Mouse (Mus musculus) stomach, postnatal 0 days (tissue): ENCODE measurements around the gene Gm10803. TPM values are rescaled to one million over a fixed set of nuclear protein-coding genes. Genes with fewer than 3 reads are reported as not detected.

Experiments
- ATAC-seq: fragments of 200-750 bp; cut with Nextera tagmentation; 2 replicates; pipeline ENCODE4 v1.8.0; 2017; ENCODE audit not compliant: low FRiP score, low TSS enrichment
- DNase-seq: peaks from one replicate; pipeline ENCODE4 v3.0.0-alpha.2; 2016; ENCODE audit warnings: low spot score
- H3K27ac ChIP-seq: fragments of 300-500 bp; sonication (generic); replicated peaks from 2 replicates; pipeline ENCODE4 v1.5.1; 2014; ENCODE audit warnings: mild to moderate bottlenecking, control low read depth
- H3K27me3 ChIP-seq: fragments of 300-500 bp; sonication (generic); 2 replicates; pipeline ENCODE4 v1.6.1; 2014; ENCODE audit warnings: low read length; ENCODE audit not compliant: control insufficient read depth, insufficient read depth
- H3K36me3 ChIP-seq: fragments of 300-500 bp; sonication (generic); 2 replicates; pipeline ENCODE4 v1.6.1; 2014; ENCODE audit warnings: low read length, mixed read lengths; ENCODE audit not compliant: control insufficient read depth, insufficient read depth
- H3K4me1 ChIP-seq: fragments of 300-500 bp; sonication (generic); replicated peaks from 2 replicates; pipeline ENCODE4 v1.6.1; 2014; ENCODE audit warnings: antibody characterized with exemption; ENCODE audit not compliant: control insufficient read depth, insufficient read depth
- H3K4me2 ChIP-seq: fragments of 300-500 bp; sonication (generic); replicated peaks from 2 replicates; pipeline ENCODE4 v1.6.1; 2014; ENCODE audit warnings: low read depth, mild to moderate bottlenecking, control low read depth, moderate library complexity
- H3K4me3 ChIP-seq: fragments of 300-500 bp; sonication (generic); 2 replicates; pipeline ENCODE4 v1.5.1; 2014; ENCODE audit warnings: low read depth, low read length, control low read depth
- H3K9ac ChIP-seq: fragments of 300-500 bp; sonication (generic); 2 replicates; pipeline ENCODE4 v1.6.1; 2014; ENCODE audit warnings: mild to moderate bottlenecking, low read length, control low read depth, mixed read lengths
- H3K9me3 ChIP-seq: fragments of 300-500 bp; sonication (generic); 2 replicates; pipeline ENCODE4 v1.6.1; 2016; ENCODE audit warnings: low read length; ENCODE audit not compliant: control insufficient read depth
- CTCF ChIP-seq: IDR thresholded peaks from 2 replicates; pipeline ENCODE4 v1.5.1; 2016; ENCODE audit warnings: antibody characterized with exemption, low read depth, mild to moderate bottlenecking, moderate library complexity
- EP300 ChIP-seq: optimal IDR thresholded peaks from 2 replicates; pipeline ENCODE3; 2016; ENCODE audit warnings: antibody characterized with exemption
- WGBS: fragments of 180-500 bp; shearing (Covaris S2); extraction: QIAGEN DNeasy Blood & Tissue Kit; methylation state at CpG from one replicate; pipeline ENCODE4 v1.1.7; 2014; 5-methylcytosine and 5-hydroxymethylcytosine counted together
- polyA plus RNA-seq: library from polyadenylated mRNA; unstranded; fragments of >200 nt; fragmentation: Nextera tagmentation; extraction: Ambion mirVana; gene quantifications from 2 replicates; pipeline ENCODE4 v1.2.1, GENCODE M21; 2015

Gene Gm10803
- polyA plus RNA-seq, 1 experiment from 2014 or later: not detected

GRCm38 (mm10) chr2:93522005-93522404 lies 38.4 kb upstream of the Gm10803 start:
- no peaks in the 10 kb centered on the region for H3K36me3 ChIP-seq
- TF ChIP-seq CTCF: no peak
- no peak for TF ChIP-seq EP300
- H3K27me3 ChIP-seq: no peaks in the 10 kb centered on the region
- no peaks in the 10 kb centered on the region for H3K4me1 ChIP-seq
- WGBS: 55% methylated on average over 16 of the region's 16 CpGs
- H3K4me2 ChIP-seq: no peak overlapping the region
- no peaks in the 10 kb centered on the region for H3K9me3 ChIP-seq
- H3K9ac ChIP-seq: no peak overlapping the region
- H3K27ac ChIP-seq: no peak overlapping the region
- H3K4me3 ChIP-seq: no peak overlapping the region
- ATAC-seq (no peak), DNase-seq (no peak)

DNA sequence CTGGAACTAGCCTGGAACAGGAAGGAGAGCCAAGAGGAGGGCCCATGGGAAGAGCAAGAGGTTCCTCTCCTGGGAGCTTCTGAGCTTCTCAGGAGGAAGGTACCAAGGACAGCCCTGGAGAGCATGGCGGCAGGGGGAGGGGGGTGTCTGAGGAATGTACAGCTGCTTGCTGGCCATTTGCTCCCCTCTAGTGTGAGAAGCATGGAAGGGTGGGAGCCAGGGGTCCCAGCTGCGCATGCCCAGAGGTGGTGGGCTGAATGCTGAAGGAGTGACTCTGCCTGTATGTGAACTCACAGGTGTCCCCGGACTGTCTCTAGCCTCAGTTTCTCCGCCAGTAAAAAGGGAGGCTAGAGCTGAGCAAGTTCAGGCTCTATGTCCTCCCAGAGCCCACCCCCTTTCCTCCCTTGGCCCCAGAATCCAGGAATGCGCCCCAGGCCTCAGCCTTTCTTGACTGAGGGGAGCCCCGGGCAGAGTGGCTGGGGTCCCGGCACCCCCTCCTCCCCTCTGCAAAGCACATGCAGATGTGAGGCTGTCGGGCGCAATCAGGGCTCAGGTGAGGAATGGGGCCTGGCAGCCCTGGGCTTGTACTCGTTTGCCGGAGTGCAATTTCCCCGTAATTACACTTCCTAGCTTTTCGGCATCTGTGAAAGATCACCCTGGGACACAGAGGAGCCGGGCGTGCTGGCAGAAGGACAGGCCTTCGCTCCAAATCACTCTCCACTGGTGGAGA lies 35.2 kb upstream of the Gm10803 start:
- TF ChIP-seq CTCF: no peak
- no peak for TF ChIP-seq EP300
- H3K27ac ChIP-seq: no peak overlapping the region
- H3K9ac ChIP-seq: no peak overlapping the region
- H3K4me1 ChIP-seq: no peaks in the 10 kb centered on the region
- no peak overlapping the region for H3K4me3 ChIP-seq
- no peak overlapping the region for H3K4me2 ChIP-seq
- 71% methylated on average over 15 of the region's 16 CpGs for WGBS
- no peak for DNase-seq
- no peaks in the 10 kb centered on the region for H3K9me3 ChIP-seq
- no peaks in the 10 kb centered on the region for H3K36me3 ChIP-seq
- no peaks in the 10 kb centered on the region for H3K27me3 ChIP-seq
- 0 out of 2 replicates have a peak, but pooled peaks have one; percentile 18 for ATAC-seq

- ATAC-seq (no peak), DNase-seq (no peak)
- H3K4me1 ChIP-seq: no peaks in the 10 kb centered on the region
- H3K4me2 ChIP-seq: no peak overlapping the region
- H3K36me3 ChIP-seq: no peaks in the 10 kb centered on the region
- no peak overlapping the region for H3K9ac ChIP-seq
- no peak overlapping the region for H3K27ac ChIP-seq
- no peaks in the 10 kb centered on the region for H3K27me3 ChIP-seq
- H3K4me3 ChIP-seq: no peak overlapping the region
- TF ChIP-seq EP300 (no peak), CTCF (no peak)
- no peaks in the 10 kb centered on the region for H3K9me3 ChIP-seq
- 41% methylated on average over 4 of the region's 4 CpGs for whole genome bisulfite sequencing
Measured at GRCm38 (mm10) chr2:93529602-93530001, 30.8 kb upstream of the Gm10803 start.

- Histone ChIP-seq H3K36me3 (no peaks in the 10 kb centered on the region), H3K4me1 (no peaks in the 10 kb centered on the region), H3K27me3 (no peaks in the 10 kb centered on the region), H3K4me2 (no peak overlapping the region), H3K4me3 (no peak overlapping the region), H3K9ac (no peak overlapping the region), H3K9me3 (no peaks in the 10 kb centered on the region), H3K27ac (no peak overlapping the region)
- 87% methylated on average over 7 of the region's 7 CpGs for WGBS
- no peak for DNase-seq
- no peak for ATAC-seq
- TF ChIP-seq CTCF (no peak), EP300 (no peak)
Measured at GRCm38 (mm10) chr2:93533891-93534290, 26.5 kb upstream of the Gm10803 start.

DNA sequence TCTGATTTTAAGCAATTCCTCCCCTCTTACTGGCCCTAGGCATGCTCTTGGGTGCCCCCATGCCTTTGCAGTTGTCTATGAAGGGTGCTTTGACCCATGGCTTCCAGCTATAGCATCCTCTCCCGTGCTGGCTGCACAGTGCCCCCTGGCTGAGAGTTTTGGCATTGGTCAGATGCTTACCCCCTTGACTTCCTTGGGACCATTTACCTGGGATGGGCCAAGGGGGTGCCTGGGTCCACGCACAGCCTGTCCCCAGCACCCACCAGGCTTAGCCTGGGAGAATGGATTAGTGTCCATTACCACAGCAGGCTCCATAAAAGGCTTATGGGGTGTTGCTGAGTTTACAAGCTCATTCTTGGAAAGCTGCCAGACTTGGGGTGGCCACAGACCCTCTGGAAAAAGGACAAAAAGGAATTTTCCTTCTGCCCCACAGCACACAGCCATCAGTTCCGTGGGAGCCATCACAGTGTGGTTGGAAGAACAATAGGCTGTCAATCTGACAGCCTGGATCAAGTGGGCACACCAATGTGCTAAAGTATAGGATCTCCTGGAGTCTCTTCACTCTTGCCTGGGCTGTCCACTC lies 22.9 kb upstream of the Gm10803 start:
- H3K27me3 ChIP-seq: no peaks in the 10 kb centered on the region
- peak; percentile 60 for TF ChIP-seq CTCF
- no peak for TF ChIP-seq EP300
- H3K4me3 ChIP-seq: no peak overlapping the region
- H3K27ac ChIP-seq: no peak overlapping the region
- H3K4me2 ChIP-seq: no peak overlapping the region
- H3K9me3 ChIP-seq: no peaks in the 10 kb centered on the region
- no peaks in the 10 kb centered on the region for H3K36me3 ChIP-seq
- no peak for DNase-seq
- H3K9ac ChIP-seq: no peak overlapping the region
- 53% methylated on average over 3 of the region's 3 CpGs for WGBS
- H3K4me1 ChIP-seq: no peaks in the 10 kb centered on the region
- ATAC-seq: no peak

- H3K27ac ChIP-seq: no peak overlapping the region
- no peaks in the 10 kb centered on the region for H3K9me3 ChIP-seq
- TF ChIP-seq EP300 (no peak), CTCF (no peak)
- H3K4me2 ChIP-seq: no peak overlapping the region
- no peaks in the 10 kb centered on the region for H3K4me1 ChIP-seq
- DNase-seq (no peak), ATAC-seq (0 out of 2 replicates have a peak, but pooled peaks have one; percentile 18)
- no peaks in the 10 kb centered on the region for H3K36me3 ChIP-seq
- H3K27me3 ChIP-seq: no peaks in the 10 kb centered on the region
- H3K9ac ChIP-seq: no peak overlapping the region
- no peak overlapping the region for H3K4me3 ChIP-seq
- 17% methylated on average over 6 of the region's 6 CpGs for WGBS
Measured at GRCm38 (mm10) chr2:93538140-93538539, 22.2 kb upstream of the Gm10803 start.
